In genomic region chrX:32224989-32225388, GRCm38 (mm10) we compare ENCODE assay signal across 3 mouse cellular contexts. TPM values are rescaled to one million over a fixed set of nuclear protein-coding genes. Genes with fewer than 3 reads are reported as not detected.
"Had no signal": no experiment of that assay in that cellular context is flagged by ENCODE, and none has a peak within 500 bp of the region (broad histone marks: within the 10 kb centered on the region; RNA-seq: fewer than 3 reads in every experiment).

No protein-coding gene starts in this region.

RNA-seq across cellular contexts. Expression of gene Btbd35f2, which starts 53.2 kb away (rescaled TPM):
- total RNA-seq: megakaryocyte progenitor cell, adult 5-6 weeks; midbrain, postnatal 0 days; monocyte, adult 5-6 weeks had no signal
